Mouse (Mus musculus): Measurements from ENCODE around the gene Hist1h3f. TPM values are rescaled to one million over a fixed set of nuclear protein-coding genes. Genes with fewer than 3 reads are reported as not detected.
"Not testable (repeated sequence)": the region's sequence is repeated elsewhere in the genome, so short reads cannot be mapped to it uniquely, and the experiment has no call there.

Gene Hist1h3f
- total and polyA plus RNA-seq, 2 experiments from 2014 or later, result 0.17 to 119 TPM

- no peak for ATAC-seq
- H3K27ac ChIP-seq (ENCODE audit: low read depth, low read length), result no peak overlapping the region
- no peak overlapping the region for H3K4me2 ChIP-seq (ENCODE audit: low read depth)
- TF ChIP-seq CTCF (IDR thresholded peaks at IDR 0.05; ENCODE audit: low read depth), result no peak
- 77% methylated on average over 3 of the region's 3 CpGs for WGBS
- H3K4me1 ChIP-seq (ENCODE audit: insufficient read depth), result peaks cover 19% of the 10 kb centered on the region
- H3K27me3 ChIP-seq (ENCODE audit: insufficient read depth, low read length), result no peaks in the 10 kb centered on the region
- DNase-seq, result no peak
- H3K9ac ChIP-seq, result no peak overlapping the region
- no peaks in the 10 kb centered on the region for H3K36me3 ChIP-seq (ENCODE audit: insufficient read depth)
- H3K9me3 ChIP-seq (ENCODE audit: low read length), result no peaks in the 10 kb centered on the region
- H3K4me3 ChIP-seq (ENCODE audit: low read depth, low read length), result no peak overlapping the region
These were observed 6.7 kb upstream of the Hist1h3f start for GRCm38 (mm10) chr13:23537006-23537710.

GRCm38 (mm10) chr13:23538249-23538648, 5.6 kb upstream of the Hist1h3f start:
- DNase-seq, result no peak
- no peaks in the 10 kb centered on the region for H3K36me3 ChIP-seq (ENCODE audit: insufficient read depth)
- 80% methylated on average over 5 of the region's 5 CpGs for WGBS
- no peak overlapping the region for H3K4me3 ChIP-seq (ENCODE audit: low read depth, low read length)
- no peak overlapping the region for H3K27ac ChIP-seq (ENCODE audit: low read depth, low read length)
- ATAC-seq, result no peak
- no peaks in the 10 kb centered on the region for H3K27me3 ChIP-seq (ENCODE audit: insufficient read depth, low read length)
- no peak for TF ChIP-seq CTCF (IDR thresholded peaks at IDR 0.05; ENCODE audit: low read depth)
- no peak overlapping the region for H3K9ac ChIP-seq
- H3K9me3 ChIP-seq (ENCODE audit: low read length), result no peaks in the 10 kb centered on the region
- H3K4me1 ChIP-seq (ENCODE audit: insufficient read depth), result peaks cover 12% of the 10 kb centered on the region
- H3K4me2 ChIP-seq (ENCODE audit: low read depth), result no peak overlapping the region

GRCm38 (mm10) chr13:23539821-23540220, 4.0 kb upstream of the Hist1h3f start:
- H3K27me3 ChIP-seq (ENCODE audit: insufficient read depth, low read length); H3K9ac ChIP-seq; H3K4me2 ChIP-seq (ENCODE audit: low read depth); H3K4me3 ChIP-seq (ENCODE audit: low read depth, low read length); ATAC-seq; DNase-seq; H3K4me1 ChIP-seq (ENCODE audit: insufficient read depth); H3K9me3 ChIP-seq (ENCODE audit: low read length); H3K27ac ChIP-seq (ENCODE audit: low read depth, low read length); H3K36me3 ChIP-seq (ENCODE audit: insufficient read depth): not testable (repeated sequence)
- 71% methylated on average over 1 of the region's 1 CpGs for WGBS

- Histone ChIP-seq H3K27me3 (ENCODE audit: insufficient read depth, low read length) (no peaks in the 10 kb centered on the region), H3K9me3 (ENCODE audit: low read length) (no peaks in the 10 kb centered on the region), H3K27ac (ENCODE audit: low read depth, low read length) (no peak overlapping the region), H3K4me1 (ENCODE audit: insufficient read depth) (0 out of 2 replicates have a peak, but pooled peaks cover 4% of the 10 kb centered on the region), H3K36me3 (ENCODE audit: insufficient read depth) (no peaks in the 10 kb centered on the region), H3K4me3 (ENCODE audit: low read depth, low read length) (no peak overlapping the region), H3K9ac (no peak overlapping the region), H3K4me2 (ENCODE audit: low read depth) (no peak overlapping the region)
- TF ChIP-seq CTCF (IDR thresholded peaks at IDR 0.05; ENCODE audit: low read depth), result no peak
- ATAC-seq (no peak), DNase-seq (no peak)
- 80% methylated on average over 3 of the region's 3 CpGs for WGBS
These were observed 2.4 kb upstream of the Hist1h3f start for GRCm38 (mm10) chr13:23541497-23541896.

GRCm38 (mm10) chr13:23542225-23542980, 1.4 kb upstream of the Hist1h3f start:
- not testable (repeated sequence) for H3K27ac ChIP-seq (ENCODE audit: low read depth, low read length); H3K36me3 ChIP-seq (ENCODE audit: insufficient read depth); H3K9me3 ChIP-seq (ENCODE audit: low read length); DNase-seq; ATAC-seq; H3K27me3 ChIP-seq (ENCODE audit: insufficient read depth, low read length); H3K4me1 ChIP-seq (ENCODE audit: insufficient read depth)
- Histone ChIP-seq H3K4me3 (ENCODE audit: low read depth, low read length) (peak overlapping the region; percentile 41), H3K4me2 (ENCODE audit: low read depth) (peak overlapping the region; percentile 74), H3K9ac (peak overlapping the region; percentile 44; the same call in 1 of the 2 replicates)
- 4% methylated on average over 3 of the region's 3 CpGs for WGBS

GRCm38 (mm10) chr13:23542999-23543607, 749 bp upstream of the Hist1h3f start, which contains the start of gene Hist1h2bh:
TSS of gene Hist1h2bh (minus strand) at chr13:23543392.
- H3K4me3 ChIP-seq (ENCODE audit: low read depth, low read length), result peak within 1 kb of the TSS; percentile 46
- ATAC-seq (peak; percentile 91), DNase-seq (peak; percentile 89)
- H3K9ac ChIP-seq, result peak within 1 kb of the TSS; percentile 66
- not testable (repeated sequence) for H3K36me3 ChIP-seq (ENCODE audit: insufficient read depth); H3K9me3 ChIP-seq (ENCODE audit: low read length); H3K4me1 ChIP-seq (ENCODE audit: insufficient read depth); H3K27me3 ChIP-seq (ENCODE audit: insufficient read depth, low read length)
- 2% methylated on average over 29 of the region's 42 CpGs for WGBS
- peak within 1 kb of the TSS; percentile 86 for H3K27ac ChIP-seq (ENCODE audit: low read depth, low read length)
- H3K4me2 ChIP-seq (ENCODE audit: low read depth), result peak within 1 kb of the TSS; percentile 74

- ATAC-seq, result peak; percentile 18
- H3K27ac ChIP-seq (ENCODE audit: low read depth, low read length); H3K36me3 ChIP-seq (ENCODE audit: insufficient read depth); DNase-seq; H3K9me3 ChIP-seq (ENCODE audit: low read length); H3K4me1 ChIP-seq (ENCODE audit: insufficient read depth); H3K27me3 ChIP-seq (ENCODE audit: insufficient read depth, low read length): not testable (repeated sequence)
- Histone ChIP-seq H3K9ac (0 out of 2 replicates have a peak overlapping the region, but pooled peaks have one; percentile 22), H3K4me3 (ENCODE audit: low read depth, low read length) (peak overlapping the region; percentile 46), H3K4me2 (ENCODE audit: low read depth) (peak overlapping the region; percentile 44)
- under 1% methylated on average over 11 of the region's 14 CpGs for WGBS
These were observed 902 bp downstream of the Hist1h3f start for GRCm38 (mm10) chr13:23544787-23545120.

Measured in forebrain, postnatal 0 days (tissue).